ENCODE assay signal across 10 mouse cellular contexts in genomic region chr11:68114202-68114601, GRCm38 (mm10).
A peak's percentile ranks its signal among the peaks of the same experiment; 100 is the strongest.
DNase-seq lines count a peak whose midpoint lies in the region; ATAC-seq and TF ChIP-seq lines count a peak whose summit lies in the region.
"Had no signal": no experiment of that assay in that cellular context is flagged by ENCODE, and none has a peak within 500 bp of the region (broad histone marks: within the 10 kb centered on the region; RNA-seq: fewer than 3 reads in every experiment).

No protein-coding gene starts in this region.

- no peaks in the 10 kb centered on the region for H3K36me3 ChIP-seq in heart, adult 2 months (ENCODE audit: control insufficient read depth, insufficient read depth, low read length)
- no peaks in the 10 kb centered on the region for H3K36me3 ChIP-seq in heart, embryonic 10.5 days
- no peaks in the 10 kb centered on the region for H3K36me3 ChIP-seq in liver, postnatal 0 days (replicated peaks; ENCODE audit: insufficient read depth, low read length)
- H3K36me3 ChIP-seq in liver, embryonic 12.5 days: no peaks in the 10 kb centered on the region
- no peaks in the 10 kb centered on the region for H3K36me3 ChIP-seq in forebrain, embryonic 16.5 days (ENCODE audit: control insufficient read depth, insufficient read depth)
- H3K36me3 ChIP-seq in midbrain, postnatal 0 days (ENCODE audit: insufficient read depth, low read length): no peaks in the 10 kb centered on the region
- H3K36me3 ChIP-seq: liver, embryonic 15.5 days had no signal

- TF ChIP-seq EP300 in heart, adult 2 months (IDR thresholded peaks at IDR 0.05; ENCODE audit: insufficient read depth, low read depth, low read length): no peak
- TF ChIP-seq EP300 in liver, postnatal 0 days (IDR thresholded peaks at IDR 0.05; ENCODE audit: low read depth): no peak

- TF ChIP-seq CTCF in heart, adult 2 months (IDR thresholded peaks at IDR 0.05): peak; percentile 29
- peak; percentile 25 for TF ChIP-seq CTCF in liver, postnatal 0 days (IDR thresholded peaks at IDR 0.05; ENCODE audit: low read depth)
- TF ChIP-seq CTCF in midbrain, postnatal 0 days (IDR thresholded peaks at IDR 0.05): peak; percentile 53

- H3K4me2 ChIP-seq in liver, postnatal 0 days (ENCODE audit: low read depth, low read length): no peak overlapping the region
- no peak overlapping the region for H3K4me2 ChIP-seq in liver, embryonic 12.5 days
- 0 out of 2 replicates have a peak overlapping the region, but pooled peaks have one; percentile 1 for H3K4me2 ChIP-seq in forebrain, embryonic 16.5 days (ENCODE audit: low read length)
- H3K4me2 ChIP-seq in midbrain, postnatal 0 days (ENCODE audit: low read depth, low read length, poor library complexity, severe bottlenecking): no peak overlapping the region
- H3K4me2 ChIP-seq: liver, embryonic 15.5 days had no signal

- H3K9me3 ChIP-seq in heart, embryonic 10.5 days: no peaks in the 10 kb centered on the region
- H3K9me3 ChIP-seq in liver, postnatal 0 days (ENCODE audit: low read length): no peaks in the 10 kb centered on the region
- H3K9me3 ChIP-seq in liver, embryonic 12.5 days (replicated peaks): no peaks in the 10 kb centered on the region
- H3K9me3 ChIP-seq in forebrain, embryonic 16.5 days (ENCODE audit: control insufficient read depth, low read length): no peaks in the 10 kb centered on the region
- no peaks in the 10 kb centered on the region for H3K9me3 ChIP-seq in midbrain, postnatal 0 days (ENCODE audit: low read length)
- H3K9me3 ChIP-seq: liver, embryonic 15.5 days had no signal

- DNase-seq in heart, adult 2 months: no peak
- DNase-seq in heart, embryonic 10.5 days (ENCODE audit: low spot score): no peak
- DNase-seq in liver, postnatal 0 days: no peak
- DNase-seq in midbrain, postnatal 0 days (ENCODE audit: low spot score): no peak
- no peak for DNase-seq in spleen, adult 18-20 months
- DNase-seq in left cerebral cortex, adult 8-10 months (ENCODE audit: low spot score in 2 of 2): no peak
- DNase-seq: adrenal gland, adult 2 months had no signal

- H3K4me3 ChIP-seq in heart, adult 2 months: no peak overlapping the region
- no peak overlapping the region for H3K4me3 ChIP-seq in heart, embryonic 10.5 days
- no peak overlapping the region for H3K4me3 ChIP-seq in liver, postnatal 0 days (ENCODE audit: low read depth, low read length)
- H3K4me3 ChIP-seq in liver, embryonic 12.5 days: no peak overlapping the region
- no peak overlapping the region for H3K4me3 ChIP-seq in forebrain, embryonic 16.5 days (replicated peaks; ENCODE audit: low read length)
- H3K4me3 ChIP-seq in midbrain, postnatal 0 days (ENCODE audit: low read depth, low read length): no peak overlapping the region
- H3K4me3 ChIP-seq: liver, embryonic 15.5 days had no signal

- intact Hi-C loops in heart, adult 2 months (cut with DNase I): loop anchor here (10.0 kb wide), 1 partner anchor 109 kb away; no protein-coding TSS in a partner anchor

- no peak overlapping the region for H3K9ac ChIP-seq in heart, adult 2 months (ENCODE audit: low read depth, low read length)
- no peak overlapping the region for H3K9ac ChIP-seq in liver, postnatal 0 days (replicated peaks)
- H3K9ac ChIP-seq in liver, embryonic 12.5 days: no peak overlapping the region
- no peak overlapping the region for H3K9ac ChIP-seq in forebrain, embryonic 16.5 days (replicated peaks; ENCODE audit: low read depth, low read length)
- H3K9ac ChIP-seq in midbrain, postnatal 0 days (replicated peaks; ENCODE audit: low read length, poor library complexity, severe bottlenecking): no peak overlapping the region
- H3K9ac ChIP-seq: liver, embryonic 15.5 days had no signal

- no peaks in the 10 kb centered on the region for H3K27me3 ChIP-seq in heart, adult 2 months (ENCODE audit: control insufficient read depth, insufficient read depth, low read length)
- no peaks in the 10 kb centered on the region for H3K27me3 ChIP-seq in heart, embryonic 10.5 days (ENCODE audit: insufficient read depth, poor library complexity, severe bottlenecking)
- no peaks in the 10 kb centered on the region for H3K27me3 ChIP-seq in liver, postnatal 0 days (ENCODE audit: insufficient read depth, low read length)
- H3K27me3 ChIP-seq in liver, embryonic 12.5 days (replicated peaks): no peaks in the 10 kb centered on the region
- no peaks in the 10 kb centered on the region for H3K27me3 ChIP-seq in forebrain, embryonic 16.5 days (replicated peaks; ENCODE audit: control insufficient read depth, insufficient read depth, low read length)
- no peaks in the 10 kb centered on the region for H3K27me3 ChIP-seq in midbrain, postnatal 0 days (ENCODE audit: insufficient read depth, low read length)
- H3K27me3 ChIP-seq: liver, embryonic 15.5 days had no signal

- 65% methylated on average over 6 of the region's 6 CpGs for WGBS in heart, adult 2 months
- 16% methylated on average over 6 of the region's 6 CpGs for WGBS in heart, embryonic 10.5 days
- 45% methylated on average over 6 of the region's 6 CpGs for WGBS in liver, postnatal 0 days (ENCODE audit: insufficient replicate concordance)
- WGBS in liver, embryonic 12.5 days (ENCODE audit: insufficient replicate concordance): 47% methylated on average over 6 of the region's 6 CpGs
- WGBS in forebrain, embryonic 16.5 days: 18% methylated on average over 6 of the region's 6 CpGs
- 21% methylated on average over 6 of the region's 6 CpGs for WGBS in midbrain, postnatal 0 days

- no peak for TF ChIP-seq POLR2A in heart, adult 2 months (IDR thresholded peaks at IDR 0.05; ENCODE audit: insufficient read depth, low read depth, low read length)

- no peaks in the 10 kb centered on the region for H3K4me1 ChIP-seq in heart, adult 2 months (ENCODE audit: control insufficient read depth, insufficient read depth, low read length)
- H3K4me1 ChIP-seq in heart, embryonic 10.5 days: peaks cover 21% of the 10 kb centered on the region
- no peaks in the 10 kb centered on the region for H3K4me1 ChIP-seq in liver, postnatal 0 days (ENCODE audit: insufficient read depth)
- no peaks in the 10 kb centered on the region for H3K4me1 ChIP-seq in liver, embryonic 12.5 days
- peaks cover 11% of the 10 kb centered on the region for H3K4me1 ChIP-seq in forebrain, embryonic 16.5 days (replicated peaks; ENCODE audit: control insufficient read depth, insufficient read depth, low read length)
- H3K4me1 ChIP-seq in midbrain, postnatal 0 days (ENCODE audit: insufficient read depth, low read length): no peaks in the 10 kb centered on the region
- H3K4me1 ChIP-seq: liver, embryonic 15.5 days had no signal

- no peaks in the 10 kb centered on the region for H3K79me2 ChIP-seq in heart, adult 2 months (replicated peaks; ENCODE audit: control insufficient read depth, insufficient read depth, low read length)

- no peak overlapping the region for H3K27ac ChIP-seq in heart, adult 2 months
- no peak overlapping the region for H3K27ac ChIP-seq in heart, embryonic 10.5 days
- no peak overlapping the region for H3K27ac ChIP-seq in liver, postnatal 0 days (ENCODE audit: low read depth)
- H3K27ac ChIP-seq in liver, embryonic 12.5 days: no peak overlapping the region
- H3K27ac ChIP-seq in forebrain, embryonic 16.5 days (ENCODE audit: low read length): no peak overlapping the region
- no peak overlapping the region for H3K27ac ChIP-seq in midbrain, postnatal 0 days (ENCODE audit: low read depth, low read length)
- H3K27ac ChIP-seq: liver, embryonic 15.5 days had no signal

- no peak for ATAC-seq in liver, postnatal 0 days
- ATAC-seq in liver, embryonic 12.5 days: no peak
- ATAC-seq in forebrain, embryonic 16.5 days: no peak
- no peak for ATAC-seq in midbrain, postnatal 0 days (ENCODE audit: low FRiP score)
